In the genomic region with DNA sequence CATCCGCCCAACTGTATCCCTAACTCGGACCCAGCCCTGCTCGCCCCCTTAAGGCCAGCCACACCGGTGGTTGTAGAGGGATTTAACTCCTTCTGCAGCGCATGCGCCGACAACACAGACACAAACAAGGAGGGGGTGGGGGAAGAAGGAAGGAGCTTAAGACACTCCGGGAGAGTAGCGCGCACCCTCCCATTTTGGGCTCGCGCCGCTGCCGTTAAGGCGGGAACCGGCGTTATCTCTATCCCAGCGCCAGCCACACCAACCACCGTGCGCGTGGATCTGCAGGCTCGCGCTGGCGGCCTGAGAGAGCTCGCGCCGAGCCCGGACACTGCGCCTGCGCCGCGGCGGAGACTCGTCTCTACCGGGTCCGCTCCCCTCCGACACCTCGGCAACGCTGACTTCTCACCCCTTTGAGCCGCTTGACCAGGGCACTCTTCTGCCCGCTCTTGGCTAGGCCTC, we compare ENCODE assay signal across 8 mouse cellular contexts. TPM values are rescaled to one million over a fixed set of nuclear protein-coding genes. Genes with fewer than 3 reads are reported as not detected.
DNase-seq lines count a peak whose midpoint lies in the region; ATAC-seq and TF ChIP-seq lines count a peak whose summit lies in the region.

Gene 1700123O20Rik, plus strand, starts transcription at position 154 of the 459 bp plus-strand sequence.

- TF ChIP-seq POLR2A in kidney, adult 2 months (IDR thresholded peaks at IDR 0.05; ENCODE audit: low read depth, low read length), result no peak

- H3K4me2 ChIP-seq in embryonic facial prominence, embryonic 15.5 days (replicated peaks), result peak within 1 kb of the TSS; percentile 55
- peak within 1 kb of the TSS; percentile 74 for H3K4me2 ChIP-seq in midbrain, embryonic 11.5 days

- intact Hi-C loops in left cerebral cortex, postnatal 25 days (cut with DNase I), result no loop called here

- peak within 1 kb of the TSS; percentile 98 for H3K4me3 ChIP-seq in kidney, adult 2 months (ENCODE audit: insufficient read depth, low read depth, low read length)
- peak within 1 kb of the TSS; percentile 88 for H3K4me3 ChIP-seq in embryonic facial prominence, embryonic 15.5 days (replicated peaks)
- H3K4me3 ChIP-seq in midbrain, embryonic 11.5 days (ENCODE audit: low read depth, low read length), result peak within 1 kb of the TSS; percentile 92

- H3K27ac ChIP-seq in kidney, adult 2 months (ENCODE audit: insufficient read depth, low read depth, low read length), result peak within 1 kb of the TSS; percentile 99
- H3K27ac ChIP-seq in embryonic facial prominence, embryonic 15.5 days (replicated peaks), result peak within 1 kb of the TSS; percentile 98
- peak within 1 kb of the TSS; percentile 88 for H3K27ac ChIP-seq in midbrain, embryonic 11.5 days (ENCODE audit: low read depth, low read length)

- peak; percentile 89 for DNase-seq in kidney, adult 2 months
- DNase-seq in kidney, adult 18-20 months, result no peak
- DNase-seq in WW6 (ENCODE audit: low read depth, low spot score), result peak; percentile 75
- DNase-seq in heart, postnatal 4 days, result no peak
- peak in 1 of 2 experiments; percentile 86 for DNase-seq in left cerebral cortex, postnatal 25 days (ENCODE audit: low spot score in 2 of 2)
- DNase-seq in midbrain, embryonic 11.5 days (ENCODE audit: low spot score, missing footprints), result no peak
- DNase-seq in thymus, postnatal 0 days (ENCODE audit: low spot score), result peak; percentile 87

- peak within 1 kb of the TSS; percentile 96 for H3K9ac ChIP-seq in embryonic facial prominence, embryonic 15.5 days
- H3K9ac ChIP-seq in midbrain, embryonic 11.5 days (ENCODE audit: low read length), result peak within 1 kb of the TSS; percentile 94

- WGBS in kidney, adult 2 months, result under 1% methylated on average over 40 of the region's 41 CpGs
- WGBS in embryonic facial prominence, embryonic 15.5 days, result under 1% methylated on average over 41 of the region's 41 CpGs
- WGBS in midbrain, embryonic 11.5 days, result under 1% methylated on average over 41 of the region's 41 CpGs

- peaks cover 7% of the 10 kb centered on the region; the same call in 1 of the 2 replicates for H3K4me1 ChIP-seq in kidney, adult 2 months (ENCODE audit: control insufficient read depth, insufficient read depth, low read length)
- H3K4me1 ChIP-seq in embryonic facial prominence, embryonic 15.5 days, result peaks cover 14% of the 10 kb centered on the region
- peaks cover 17% of the 10 kb centered on the region for H3K4me1 ChIP-seq in midbrain, embryonic 11.5 days (ENCODE audit: control insufficient read depth, insufficient read depth, low read length)

- TF ChIP-seq CTCF in kidney, adult 2 months (conservative IDR thresholded peaks at IDR 0.05; ENCODE audit: insufficient read depth, insufficient read length, low read depth, low read length), result peak; percentile 29; the same call in 1 of the 2 replicates

- no peaks in the 10 kb centered on the region for H3K27me3 ChIP-seq in kidney, adult 2 months (replicated peaks; ENCODE audit: control insufficient read depth, insufficient read depth, low read length)
- no peaks in the 10 kb centered on the region for H3K27me3 ChIP-seq in embryonic facial prominence, embryonic 15.5 days
- no peaks in the 10 kb centered on the region for H3K27me3 ChIP-seq in midbrain, embryonic 11.5 days (ENCODE audit: control insufficient read depth, insufficient read depth, low read length)

- H3K36me3 ChIP-seq in kidney, adult 2 months (ENCODE audit: control insufficient read depth, insufficient read depth, low read length), result no peaks in the 10 kb centered on the region; the same call in none of the 2 replicates
- H3K36me3 ChIP-seq in embryonic facial prominence, embryonic 15.5 days, result peaks cover 40% of the 10 kb centered on the region
- H3K36me3 ChIP-seq in midbrain, embryonic 11.5 days (ENCODE audit: control insufficient read depth, insufficient read depth, low read length), result peaks cover 11% of the 10 kb centered on the region; the same call in 1 of the 2 replicates

- ATAC-seq in embryonic facial prominence, embryonic 15.5 days (ENCODE audit: insufficient number of reproducible peaks, low FRiP score, low TSS enrichment, low read depth), result peak; percentile 81
- ATAC-seq in midbrain, embryonic 11.5 days (ENCODE audit: low FRiP score), result peak; percentile 81

- H3K9me3 ChIP-seq in embryonic facial prominence, embryonic 15.5 days (replicated peaks), result no peaks in the 10 kb centered on the region
- H3K9me3 ChIP-seq in midbrain, embryonic 11.5 days (ENCODE audit: control insufficient read depth, low read length), result no peaks in the 10 kb centered on the region

RNA-seq across cellular contexts. Expression of gene 1700123O20Rik, which starts in this region (rescaled TPM):
- polyA plus RNA-seq in kidney, adult 2 months (2012; rRNA removed), result 54.0 and 57.5 TPM in 2 replicates
- 74.2 and 75.5 TPM in 2 replicates for polyA plus RNA-seq in embryonic facial prominence, embryonic 15.5 days (2015; fragmentation: Nextera tagmentation; extraction: Ambion mirVana)
- 10 to 100 TPM; 19.3 to 20.9 TPM for total RNA-seq in heart, postnatal 4 days (2021)
- total RNA-seq in left cerebral cortex, postnatal 25 days (2021), result 10 to 100 TPM; 22.8 to 24.2 TPM
- polyA plus RNA-seq in midbrain, embryonic 11.5 days (2014; fragmentation: Nextera tagmentation; extraction: Ambion mirVana), result 95.7 and 96.7 TPM in 2 replicates
- 101 TPM in 2 replicates for polyA plus RNA-seq in thymus, postnatal 0 days (2015; fragmentation: Nextera tagmentation; extraction: Ambion mirVana)

Comparison
In these comparisons a context has a peak if more than half of its experiments do, and no peak if none do; other contexts are left out.
1. DNase-seq: peak in kidney, adult 2 months (single experiment), WW6 (single experiment) and thymus, postnatal 0 days (single experiment); none in kidney, adult 18-20 months (single experiment), heart, postnatal 4 days (single experiment) and midbrain, embryonic 11.5 days (single experiment).
2. Peak in every context shown above with its lines, with median percentiles within 50 percentile points of each other: H3K27ac ChIP-seq and H3K4me3 ChIP-seq.